Mouse (Mus musculus) stomach, embryonic 14.5 days (tissue): ENCODE measurements around the gene Grid1. TPM values are rescaled to one million over a fixed set of nuclear protein-coding genes. Genes with fewer than 3 reads are reported as not detected.

Experiments used
- ATAC-seq: fragments of 200-750 bp; cut with Nextera tagmentation; 2 replicates; pipeline ENCODE4 v1.8.0; 2017; ENCODE audit warnings: low read depth, moderate TSS enrichment; ENCODE audit not compliant: insufficient number of reproducible peaks, insufficient read depth, low FRiP score
- H3K27ac ChIP-seq: fragments of 300-500 bp; sonication (generic); 2 replicates; pipeline ENCODE4 v1.5.1; 2014; ENCODE audit warnings: mild to moderate bottlenecking, low read length, moderate library complexity, mixed read lengths
- H3K27me3 ChIP-seq: fragments of 300-500 bp; sonication (generic); 2 replicates; pipeline ENCODE4 v1.6.1; 2014; ENCODE audit warnings: low read length, control low read depth, mixed read lengths; ENCODE audit not compliant: control insufficient read depth, insufficient read depth
- H3K36me3 ChIP-seq: fragments of 300-500 bp; sonication (generic); 2 replicates; pipeline ENCODE4 v1.6.1; 2014; ENCODE audit warnings: mild to moderate bottlenecking, control low read depth, low read length, moderate library complexity, mixed read lengths; ENCODE audit not compliant: control insufficient read depth, insufficient read depth
- H3K4me1 ChIP-seq: fragments of 300-500 bp; sonication (generic); 2 replicates; pipeline ENCODE4 v1.6.1; 2014; ENCODE audit warnings: low read length, control low read depth, mixed read lengths; ENCODE audit not compliant: control insufficient read depth, insufficient read depth
- H3K4me2 ChIP-seq: fragments of 300-500 bp; sonication (generic); replicated peaks from 2 replicates; pipeline ENCODE4 v1.6.1; 2014; ENCODE audit warnings: low read depth, low read length, control low read depth
- H3K4me3 ChIP-seq: fragments of 300-500 bp; sonication (generic); 2 replicates; pipeline ENCODE4 v1.5.1; 2014; ENCODE audit warnings: low read depth, low read length, control low read depth
- H3K9ac ChIP-seq: fragments of 300-500 bp; sonication (generic); replicated peaks from 2 replicates; pipeline ENCODE4 v1.6.1; 2014; ENCODE audit warnings: low read depth, mild to moderate bottlenecking, control low read depth, low read length, moderate library complexity, mixed read lengths
- H3K9me3 ChIP-seq: fragments of 300-500 bp; sonication (generic); 2 replicates; pipeline ENCODE4 v1.6.1; 2016; ENCODE audit warnings: low read depth, low read length, control low read depth; ENCODE audit not compliant: control insufficient read depth
- WGBS: fragments of 180-500 bp; shearing (Covaris S2); extraction: QIAGEN DNeasy Blood & Tissue Kit; methylation state at CpG from one replicate; pipeline ENCODE4 v1.1.7; 2014; 5-methylcytosine and 5-hydroxymethylcytosine counted together
- polyA plus RNA-seq: library from polyadenylated mRNA; unstranded; fragments of >200 nt; fragmentation: Nextera tagmentation; extraction: Ambion mirVana; gene quantifications from 2 replicates; pipeline ENCODE4 v1.2.1, GENCODE M21; 2014

The Grid1 gene
- polyA plus RNA-seq, 1 experiment from 2014 or later: 1.1 TPM

DNA sequence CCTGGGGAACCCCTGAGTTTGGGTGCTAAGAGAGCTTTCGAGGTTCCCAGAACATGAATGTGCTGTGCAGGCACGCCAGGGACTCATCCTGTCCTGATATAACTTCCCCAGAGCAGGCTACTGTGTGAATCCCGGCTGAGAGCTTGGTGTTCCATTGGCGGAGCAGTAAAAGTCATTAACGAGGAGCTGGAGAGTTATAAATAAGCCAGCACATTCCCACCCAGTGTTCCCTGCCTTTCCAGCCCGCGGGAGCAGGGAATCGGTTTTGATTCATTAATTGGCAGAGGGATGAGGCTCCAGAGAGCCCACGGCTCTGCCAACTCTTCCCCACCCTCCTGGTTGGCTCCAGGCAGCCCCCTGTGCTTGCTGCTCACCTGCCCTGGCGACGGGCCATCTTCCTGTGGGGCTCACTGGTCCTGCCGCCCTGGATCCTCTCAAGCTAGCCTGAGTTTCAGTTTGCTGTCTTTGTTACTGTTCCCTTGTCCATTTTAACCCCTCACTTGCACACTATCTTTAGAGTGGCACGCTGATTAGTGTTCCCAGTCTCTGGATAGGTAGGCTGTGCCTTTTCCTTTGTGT lies 116.4 kb downstream of the Grid1 start:
- Histone ChIP-seq H3K9ac (no peak overlapping the region), H3K4me1 (no peaks in the 10 kb centered on the region), H3K9me3 (no peaks in the 10 kb centered on the region), H3K36me3 (no peaks in the 10 kb centered on the region), H3K27ac (no peak overlapping the region), H3K27me3 (no peaks in the 10 kb centered on the region), H3K4me2 (no peak overlapping the region), H3K4me3 (no peak overlapping the region)
- WGBS: 49% methylated on average over 13 of the region's 13 CpGs
- no peak for ATAC-seq

DNA sequence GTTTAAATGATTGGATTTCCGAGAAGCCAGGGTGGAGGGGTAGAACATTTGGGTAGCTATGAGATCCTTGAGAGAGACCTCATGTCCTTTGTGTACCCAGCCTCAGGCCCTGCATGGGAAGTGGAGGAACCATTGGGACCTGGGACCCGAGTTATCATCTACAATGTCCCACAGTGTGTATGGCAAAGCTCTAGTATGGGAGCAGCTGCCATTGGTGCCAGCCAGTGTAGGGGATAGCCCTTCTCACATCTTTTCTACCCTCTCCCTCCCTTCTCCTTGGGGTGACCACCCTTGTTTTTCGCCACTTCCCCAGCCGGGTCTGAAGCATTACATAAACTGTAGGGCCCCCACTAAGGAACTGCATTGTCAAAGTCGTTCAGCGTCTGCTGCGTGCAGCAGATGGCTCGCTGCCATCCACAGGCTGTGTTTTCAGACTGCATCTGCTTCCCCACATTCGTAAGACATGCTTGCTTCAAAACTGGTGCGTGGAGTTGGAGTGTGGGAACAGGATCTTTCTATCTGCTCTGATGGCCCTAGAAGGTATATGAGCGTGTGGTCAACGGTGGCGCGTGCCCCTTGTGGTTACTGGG lies 124.6 kb downstream of the Grid1 start:
- Histone ChIP-seq H3K9me3 (no peaks in the 10 kb centered on the region), H3K27ac (no peak overlapping the region), H3K36me3 (no peaks in the 10 kb centered on the region), H3K4me1 (no peaks in the 10 kb centered on the region), H3K4me3 (no peak overlapping the region), H3K9ac (no peak overlapping the region), H3K27me3 (no peaks in the 10 kb centered on the region), H3K4me2 (no peak overlapping the region)
- no peak for ATAC-seq
- WGBS: 85% methylated on average over 14 of the region's 14 CpGs

DNA sequence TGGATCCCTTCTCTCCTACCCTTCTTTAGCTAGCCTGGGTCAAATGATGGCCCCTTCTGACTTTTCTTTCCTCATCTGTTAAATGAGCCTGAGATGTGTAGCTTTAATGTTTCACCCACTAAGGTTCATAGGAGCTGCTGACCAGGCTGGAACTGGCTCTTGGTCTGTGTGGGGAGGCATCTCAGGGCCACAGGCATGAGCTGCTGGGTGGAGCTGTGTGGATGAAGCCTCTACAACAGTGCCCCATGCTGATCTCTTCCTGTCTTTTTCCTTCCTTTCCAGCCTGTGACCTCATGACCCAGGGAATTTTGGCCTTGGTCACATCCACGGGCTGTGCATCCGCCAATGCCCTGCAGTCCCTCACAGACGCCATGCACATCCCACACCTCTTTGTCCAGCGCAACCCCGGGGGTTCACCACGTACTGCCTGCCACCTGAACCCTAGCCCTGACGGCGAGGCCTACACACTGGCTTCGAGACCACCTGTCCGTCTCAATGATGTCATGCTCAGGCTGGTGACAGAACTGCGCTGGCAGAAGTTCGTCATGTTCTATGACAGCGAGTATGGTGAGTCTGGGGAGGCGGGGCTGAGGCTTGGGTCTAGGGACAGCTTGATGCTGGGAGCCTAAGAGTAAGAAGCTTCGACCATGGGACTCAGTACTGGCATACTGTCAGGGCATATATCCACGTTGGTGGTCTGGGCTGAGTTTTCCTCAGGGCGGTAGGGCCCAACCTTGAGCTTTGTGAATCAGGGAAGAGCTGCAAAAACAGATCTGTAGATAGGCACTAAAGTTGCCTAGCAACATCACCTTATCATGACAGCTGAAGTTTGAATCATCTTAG lies 125.8 kb downstream of the Grid1 start:
- Histone ChIP-seq H3K4me3 (no peak overlapping the region), H3K36me3 (no peaks in the 10 kb centered on the region), H3K4me2 (no peak overlapping the region), H3K9me3 (no peaks in the 10 kb centered on the region), H3K4me1 (no peaks in the 10 kb centered on the region), H3K27me3 (no peaks in the 10 kb centered on the region), H3K9ac (no peak overlapping the region), H3K27ac (no peak overlapping the region)
- WGBS: 85% methylated on average over 17 of the region's 17 CpGs
- ATAC-seq: no peak

DNA sequence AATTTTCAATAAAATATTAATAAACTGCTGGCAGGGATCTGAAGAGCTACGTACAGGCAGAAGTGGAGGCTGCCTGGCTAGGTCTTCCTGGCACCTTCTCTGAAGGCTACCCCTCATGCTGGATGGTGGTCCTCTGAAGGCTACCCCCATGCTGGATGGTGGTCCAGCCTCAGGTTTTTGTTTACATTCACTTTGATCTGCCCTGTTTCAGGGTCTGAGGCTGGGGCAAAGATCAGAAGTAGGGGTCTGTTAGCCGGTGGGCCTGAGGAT lies 126.3 kb downstream of the Grid1 start:
- H3K4me3 ChIP-seq: no peak overlapping the region
- no peaks in the 10 kb centered on the region for H3K4me1 ChIP-seq
- WGBS: 78% methylated on average over 2 of the region's 2 CpGs
- H3K9me3 ChIP-seq: no peaks in the 10 kb centered on the region
- no peaks in the 10 kb centered on the region for H3K36me3 ChIP-seq
- H3K4me2 ChIP-seq: no peak overlapping the region
- no peak overlapping the region for H3K9ac ChIP-seq
- H3K27ac ChIP-seq: no peak overlapping the region
- no peak for ATAC-seq
- H3K27me3 ChIP-seq: no peaks in the 10 kb centered on the region

DNA sequence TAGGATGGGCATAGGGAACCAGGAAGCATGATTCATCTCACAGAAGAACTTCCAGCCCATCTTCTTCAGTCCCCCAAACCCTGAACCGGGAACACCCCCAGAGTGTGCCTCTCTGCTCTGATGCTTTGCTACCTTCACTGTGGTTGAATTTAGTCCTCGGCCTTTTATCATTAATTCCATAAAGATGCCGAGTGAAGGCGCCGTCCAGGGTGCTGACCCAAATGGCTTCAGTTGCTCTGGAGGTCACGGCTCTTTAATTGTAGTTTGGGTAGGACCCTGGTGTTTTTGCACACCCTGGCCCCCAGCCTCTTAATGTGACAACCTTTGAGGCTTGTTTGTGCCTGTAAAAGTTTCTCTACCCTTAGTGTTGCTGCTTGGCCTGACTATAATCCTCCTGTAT lies 128.3 kb downstream of the Grid1 start:
- Histone ChIP-seq H3K36me3 (no peaks in the 10 kb centered on the region), H3K4me2 (no peak overlapping the region), H3K27ac (no peak overlapping the region), H3K4me1 (no peaks in the 10 kb centered on the region), H3K9ac (no peak overlapping the region), H3K27me3 (no peaks in the 10 kb centered on the region), H3K9me3 (no peaks in the 10 kb centered on the region), H3K4me3 (no peak overlapping the region)
- WGBS: 60% methylated on average over 6 of the region's 6 CpGs
- ATAC-seq: no peak

DNA sequence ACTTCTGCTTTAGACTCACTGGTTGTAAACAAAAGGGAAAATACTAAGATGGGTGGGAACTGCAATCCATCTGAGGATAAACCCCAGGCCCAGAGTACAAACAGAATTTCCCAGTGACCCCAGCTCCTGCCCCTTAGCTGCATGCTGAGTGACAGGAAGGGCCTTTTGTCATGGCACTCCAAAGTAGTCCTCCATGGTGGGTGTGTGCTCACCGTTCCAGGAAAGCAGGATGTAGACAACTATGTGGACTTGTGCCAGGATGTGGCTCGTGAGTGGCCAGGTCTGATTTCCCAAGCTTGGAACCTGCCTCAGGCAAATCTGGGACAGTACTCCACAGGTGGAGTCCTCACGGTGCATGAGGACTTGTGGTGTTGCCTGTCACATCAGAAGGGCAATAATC lies 132.4 kb downstream of the Grid1 start:
- Histone ChIP-seq H3K27ac (no peak overlapping the region), H3K4me1 (no peaks in the 10 kb centered on the region), H3K9ac (no peak overlapping the region), H3K27me3 (no peaks in the 10 kb centered on the region), H3K9me3 (no peaks in the 10 kb centered on the region), H3K4me2 (no peak overlapping the region), H3K4me3 (no peak overlapping the region), H3K36me3 (no peaks in the 10 kb centered on the region)
- whole genome bisulfite sequencing: 77% methylated on average over 3 of the region's 3 CpGs
- no peak for ATAC-seq

DNA sequence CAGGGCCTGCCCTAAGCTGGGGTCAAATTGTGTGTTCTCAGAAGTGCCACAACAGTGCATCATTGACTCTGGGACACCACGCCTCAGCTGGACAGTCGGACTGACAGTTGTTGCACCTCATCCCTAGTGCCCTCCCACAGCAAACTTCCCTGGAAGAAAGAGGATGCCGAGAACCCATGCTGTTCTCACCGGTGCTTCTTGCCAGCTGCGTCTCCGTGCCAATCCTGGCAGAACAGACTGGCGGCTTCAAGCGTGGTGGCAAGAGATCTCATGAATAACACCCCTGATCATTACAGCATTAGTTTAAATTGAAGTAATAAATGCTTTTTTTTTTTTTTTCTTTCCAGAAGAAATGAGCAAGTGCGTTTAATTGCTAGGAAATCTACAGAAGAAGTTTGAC lies 133.7 kb downstream of the Grid1 start:
- no peak overlapping the region for H3K9ac ChIP-seq
- no peaks in the 10 kb centered on the region for H3K4me1 ChIP-seq
- WGBS: 91% methylated on average over 9 of the region's 9 CpGs
- no peak overlapping the region for H3K4me3 ChIP-seq
- H3K27ac ChIP-seq: no peak overlapping the region
- H3K4me2 ChIP-seq: no peak overlapping the region
- ATAC-seq: no peak
- H3K36me3 ChIP-seq: no peaks in the 10 kb centered on the region
- no peaks in the 10 kb centered on the region for H3K9me3 ChIP-seq
- H3K27me3 ChIP-seq: no peaks in the 10 kb centered on the region

DNA sequence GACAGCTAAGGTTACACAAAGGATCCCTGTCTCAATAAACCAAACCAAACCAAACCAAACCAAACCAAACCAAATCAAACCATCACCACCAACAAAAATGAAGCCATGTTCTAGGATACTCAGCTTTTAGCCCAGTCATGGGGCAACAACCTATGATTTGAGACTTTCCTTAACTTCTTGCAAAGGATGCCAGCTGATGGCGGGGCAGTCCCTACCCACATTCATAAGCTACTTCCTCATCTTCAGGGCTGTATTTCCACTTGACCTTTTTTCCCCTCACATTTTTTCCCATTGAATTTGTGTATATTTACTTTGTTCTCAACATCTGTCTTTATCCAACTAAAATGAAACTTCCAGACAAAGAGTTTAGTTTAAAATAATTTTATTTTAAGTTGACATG lies 135.8 kb downstream of the Grid1 start:
- Histone ChIP-seq H3K27me3 (no peaks in the 10 kb centered on the region), H3K36me3 (no peaks in the 10 kb centered on the region), H3K4me1 (no peaks in the 10 kb centered on the region), H3K9ac (no peak overlapping the region), H3K9me3 (no peaks in the 10 kb centered on the region), H3K4me3 (no peak overlapping the region), H3K27ac (no peak overlapping the region), H3K4me2 (no peak overlapping the region)
- WGBS: 94% methylated on average over 1 of the region's 1 CpGs
- ATAC-seq: no peak
